Mouse (Mus musculus) midbrain, embryonic 12.5 days (tissue): ENCODE data around the gene Gm11492. TPM values are rescaled to one million over a fixed set of nuclear protein-coding genes. Genes with fewer than 3 reads are reported as not detected.

Source experiments
- ATAC-seq: fragments of 200-750 bp; cut with Nextera tagmentation; 2 replicates; pipeline ENCODE4 v1.8.0; 2017; ENCODE audit warnings: low read depth, moderate TSS enrichment, moderate library complexity; ENCODE audit not compliant: low FRiP score
- H3K27ac ChIP-seq: fragments of 300-500 bp; sonication (generic); replicated peaks from 2 replicates; pipeline ENCODE4 v1.5.1; 2016; ENCODE audit warnings: mild to moderate bottlenecking
- H3K27me3 ChIP-seq: fragments of 300-500 bp; sonication (generic); 2 replicates; pipeline ENCODE4 v1.6.1; 2016; ENCODE audit warnings: mild to moderate bottlenecking
- H3K36me3 ChIP-seq: fragments of 300-500 bp; sonication (generic); 2 replicates; pipeline ENCODE4 v1.6.1; 2016
- H3K4me1 ChIP-seq: fragments of 300-500 bp; sonication (generic); 2 replicates; pipeline ENCODE4 v1.6.1; 2016
- H3K4me2 ChIP-seq: fragments of 300-500 bp; sonication (generic); replicated peaks from 2 replicates; pipeline ENCODE4 v1.6.1; 2016; ENCODE audit warnings: mild to moderate bottlenecking, moderate library complexity
- H3K4me3 ChIP-seq: fragments of 300-500 bp; sonication (generic); 2 replicates; pipeline ENCODE4 v1.5.1; 2016; ENCODE audit warnings: mild to moderate bottlenecking
- H3K9ac ChIP-seq: fragments of 300-500 bp; sonication (generic); replicated peaks from 2 replicates; pipeline ENCODE4 v1.6.1; 2016; ENCODE audit warnings: mild to moderate bottlenecking, moderate library complexity
- H3K9me3 ChIP-seq: fragments of 300-500 bp; sonication (generic); 2 replicates; pipeline ENCODE4 v1.6.1; 2016; ENCODE audit warnings: mild to moderate bottlenecking
- WGBS: fragments of 180-500 bp; shearing (Covaris S2); methylation state at CpG from one replicate; pipeline ENCODE4 v1.1.7; 2016; 5-methylcytosine and 5-hydroxymethylcytosine counted together
- polyA plus RNA-seq: library from polyadenylated mRNA; unstranded; fragments of >200 nt; fragmentation: Nextera tagmentation; extraction: Ambion mirVana; gene quantifications from 2 replicates; pipeline ENCODE4 v1.2.1, GENCODE M21; 2016

The Gm11492 gene
- polyA plus RNA-seq, 1 experiment from 2014 or later, result not detected

GRCm38 (mm10) chr11:87613972-87614371 is 47.5 kb downstream of the Gm11492 start:
- no peak overlapping the region for H3K27ac ChIP-seq
- H3K36me3 ChIP-seq, result peaks cover 99% of the 10 kb centered on the region
- H3K9ac ChIP-seq, result no peak overlapping the region
- no peak overlapping the region for H3K4me2 ChIP-seq
- no peak overlapping the region for H3K4me3 ChIP-seq
- H3K27me3 ChIP-seq, result no peaks in the 10 kb centered on the region
- ATAC-seq, result no peak
- 90% methylated on average over 7 of the region's 7 CpGs for WGBS
- no peaks in the 10 kb centered on the region for H3K4me1 ChIP-seq
- no peaks in the 10 kb centered on the region for H3K9me3 ChIP-seq

- Histone ChIP-seq H3K4me3 (no peak overlapping the region), H3K27me3 (no peaks in the 10 kb centered on the region), H3K4me2 (no peak overlapping the region), H3K9me3 (no peaks in the 10 kb centered on the region), H3K4me1 (no peaks in the 10 kb centered on the region), H3K9ac (no peak overlapping the region), H3K36me3 (peaks cover 84% of the 10 kb centered on the region), H3K27ac (no peak overlapping the region)
- ATAC-seq, result no peak
- 91% methylated on average over 5 of the region's 5 CpGs for WGBS
Measured at GRCm38 (mm10) chr11:87615551-87615950, 49.1 kb downstream of the Gm11492 start.

GRCm38 (mm10) chr11:87615952-87616351 is 49.5 kb downstream of the Gm11492 start:
- H3K9me3 ChIP-seq, result no peaks in the 10 kb centered on the region
- no peak overlapping the region for H3K4me2 ChIP-seq
- WGBS, result 94% methylated on average over 2 of the region's 2 CpGs
- H3K27ac ChIP-seq, result no peak overlapping the region
- H3K9ac ChIP-seq, result no peak overlapping the region
- peaks cover 80% of the 10 kb centered on the region for H3K36me3 ChIP-seq
- no peaks in the 10 kb centered on the region for H3K4me1 ChIP-seq
- no peak for ATAC-seq
- no peaks in the 10 kb centered on the region for H3K27me3 ChIP-seq
- H3K4me3 ChIP-seq, result no peak overlapping the region

- H3K4me1 ChIP-seq, result no peaks in the 10 kb centered on the region
- peaks cover 70% of the 10 kb centered on the region for H3K36me3 ChIP-seq
- no peak within 1 kb of the TSS for H3K4me3 ChIP-seq
- H3K27ac ChIP-seq, result no peak within 1 kb of the TSS
- H3K27me3 ChIP-seq, result no peaks in the 10 kb centered on the region
- H3K4me2 ChIP-seq, result no peak within 1 kb of the TSS
- no peaks in the 10 kb centered on the region for H3K9me3 ChIP-seq
- WGBS, result 87% methylated on average over 56 of the region's 69 CpGs
- H3K9ac ChIP-seq, result no peak within 1 kb of the TSS
- no peak for ATAC-seq
Measured at GRCm38 (mm10) chr11:87616790-87617474, 50.5 kb downstream of the Gm11492 start, which contains the start of gene Hsf5. TSS of gene Hsf5 (plus strand) at chr11:87617164.

- WGBS, result 93% methylated on average over 32 of the region's 32 CpGs
- ATAC-seq, result no peak
- Histone ChIP-seq H3K9me3 (no peaks in the 10 kb centered on the region), H3K27ac (no peak overlapping the region), H3K9ac (no peak overlapping the region), H3K4me2 (no peak overlapping the region), H3K4me3 (no peak overlapping the region), H3K4me1 (no peaks in the 10 kb centered on the region), H3K27me3 (no peaks in the 10 kb centered on the region), H3K36me3 (peaks cover 66% of the 10 kb centered on the region)
Measured at GRCm38 (mm10) chr11:87617606-87618005, 51.2 kb downstream of the Gm11492 start.

Other genes starting within 250 kb of the Gm11492 start
- 19.4 and 22.4 TPM in 2 replicates for gene Ppm1e, start 207.6 kb upstream of the Gm11492 start, polyA plus RNA-seq
- 9.8 and 12.0 TPM in 2 replicates for gene Rad51c, start 161.7 kb upstream of the Gm11492 start, polyA plus RNA-seq
- 0.60 TPM in 1 of 2 replicates, not detected in the other for gene Tex14, start 161.6 kb upstream of the Gm11492 start, polyA plus RNA-seq
- gene Sept4, start 2.2 kb downstream of the Gm11492 start, polyA plus RNA-seq, result 12.5 and 14.3 TPM in 2 replicates
- 76.9 and 87.9 TPM in 2 replicates for gene Mtmr4, start 25.5 kb downstream of the Gm11492 start, polyA plus RNA-seq
- gene Hsf5, start 50.5 kb downstream of the Gm11492 start, polyA plus RNA-seq, result 0.36 and 0.38 TPM in 2 replicates
- 0.93 and 1.5 TPM in 2 replicates for gene Rnf43, start 96.1 kb downstream of the Gm11492 start, polyA plus RNA-seq
- 139 and 145 TPM in 2 replicates for gene Supt4a, start 170.9 kb downstream of the Gm11492 start, polyA plus RNA-seq
- gene Tspoap1, start 193.9 kb downstream of the Gm11492 start, polyA plus RNA-seq, result 40.6 and 43.5 TPM in 2 replicates
- gene Mpo, start 226.9 kb downstream of the Gm11492 start, polyA plus RNA-seq, result 0.97 and 1.2 TPM in 2 replicates